Mouse (Mus musculus): ENCODE measurements at regions not wholly inside any gene's neighbourhood (a gene's known extent, or its start where the extent isn't known, plus 50 kb on each side); places are given as distances from the start of the nearest gene placed in this dataset.

GRCm38 (mm10) chr6:102913776-102914175 lies 340.9 kb upstream of the Cntn3 start:
- Histone ChIP-seq H3K4me3 (ENCODE audit: low read depth, low read length) (no peak overlapping the region), H3K27me3 (ENCODE audit: control insufficient read depth, insufficient read depth, low read length) (no peaks in the 10 kb centered on the region), H3K4me2 (ENCODE audit: low read depth, low read length) (no peak overlapping the region), H3K9me3 (replicated peaks; ENCODE audit: control insufficient read depth, low read length) (no peaks in the 10 kb centered on the region), H3K9ac (replicated peaks; ENCODE audit: low read length) (no peak overlapping the region), H3K4me1 (ENCODE audit: control insufficient read depth, insufficient read depth, low read length) (no peaks in the 10 kb centered on the region), H3K36me3 (replicated peaks; ENCODE audit: control insufficient read depth, insufficient read depth, low read depth, low read length) (no peaks in the 10 kb centered on the region), H3K27ac (replicated peaks; ENCODE audit: low read depth, low read length) (no peak overlapping the region)
- DNase-seq (ENCODE audit: low spot score), result no peak
- 40% methylated on average over 2 of the region's 2 CpGs for WGBS
- ATAC-seq (replicated peaks; ENCODE audit: insufficient number of reproducible peaks, low FRiP score, low TSS enrichment, low read depth), result no peak

- Histone ChIP-seq H3K36me3 (replicated peaks; ENCODE audit: control insufficient read depth, insufficient read depth, low read depth, low read length) (no peaks in the 10 kb centered on the region), H3K9me3 (replicated peaks; ENCODE audit: control insufficient read depth, low read length) (no peaks in the 10 kb centered on the region), H3K27ac (replicated peaks; ENCODE audit: low read depth, low read length) (no peak overlapping the region), H3K4me2 (ENCODE audit: low read depth, low read length) (no peak overlapping the region), H3K9ac (replicated peaks; ENCODE audit: low read length) (no peak overlapping the region), H3K4me3 (ENCODE audit: low read depth, low read length) (no peak overlapping the region), H3K4me1 (ENCODE audit: control insufficient read depth, insufficient read depth, low read length) (no peaks in the 10 kb centered on the region), H3K27me3 (ENCODE audit: control insufficient read depth, insufficient read depth, low read length) (no peaks in the 10 kb centered on the region)
- 50% methylated on average over 5 of the region's 5 CpGs for WGBS
- no peak for DNase-seq (ENCODE audit: low spot score)
- no peak for ATAC-seq (replicated peaks; ENCODE audit: insufficient number of reproducible peaks, low FRiP score, low TSS enrichment, low read depth)
Measured at GRCm38 (mm10) chr6:102903960-102904359, 331.1 kb upstream of the Cntn3 start.

- H3K27ac ChIP-seq (replicated peaks; ENCODE audit: low read depth, low read length), result no peak overlapping the region
- no peak for ATAC-seq (replicated peaks; ENCODE audit: insufficient number of reproducible peaks, low FRiP score, low TSS enrichment, low read depth)
Measured at GRCm38 (mm10) chr6:102900407-102901110, 327.7 kb upstream of the Cntn3 start.

GRCm38 (mm10) chr6:102868404-102868803 lies 295.5 kb upstream of the Cntn3 start:
- Histone ChIP-seq H3K27me3 (ENCODE audit: control insufficient read depth, insufficient read depth, low read length) (no peaks in the 10 kb centered on the region), H3K4me1 (ENCODE audit: control insufficient read depth, insufficient read depth, low read length) (no peaks in the 10 kb centered on the region), H3K9ac (replicated peaks; ENCODE audit: low read length) (no peak overlapping the region), H3K4me3 (ENCODE audit: low read depth, low read length) (no peak overlapping the region), H3K27ac (replicated peaks; ENCODE audit: low read depth, low read length) (no peak overlapping the region), H3K9me3 (replicated peaks; ENCODE audit: control insufficient read depth, low read length) (no peaks in the 10 kb centered on the region), H3K36me3 (replicated peaks; ENCODE audit: control insufficient read depth, insufficient read depth, low read depth, low read length) (no peaks in the 10 kb centered on the region), H3K4me2 (ENCODE audit: low read depth, low read length) (no peak overlapping the region)
- ATAC-seq (replicated peaks; ENCODE audit: insufficient number of reproducible peaks, low FRiP score, low TSS enrichment, low read depth) (no peak), DNase-seq (ENCODE audit: low spot score) (no peak)
- WGBS, result 70% methylated on average over 1 of the region's 1 CpGs

More at GRCm38 (mm10) chr6:102900407-102901110, 327.7 kb upstream of the Cntn3 start:
- no peak for DNase-seq (ENCODE audit: low spot score)
- H3K9me3 ChIP-seq (replicated peaks; ENCODE audit: control insufficient read depth, low read length), result no peaks in the 10 kb centered on the region
- H3K27me3 ChIP-seq (ENCODE audit: control insufficient read depth, insufficient read depth, low read length), result no peaks in the 10 kb centered on the region
- H3K9ac ChIP-seq (replicated peaks; ENCODE audit: low read length), result no peak overlapping the region
- WGBS, result 60% methylated on average over 1 of the region's 1 CpGs
- H3K4me1 ChIP-seq (ENCODE audit: control insufficient read depth, insufficient read depth, low read length), result no peaks in the 10 kb centered on the region
- no peak overlapping the region for H3K4me3 ChIP-seq (ENCODE audit: low read depth, low read length)
- no peaks in the 10 kb centered on the region for H3K36me3 ChIP-seq (replicated peaks; ENCODE audit: control insufficient read depth, insufficient read depth, low read depth, low read length)
- H3K4me2 ChIP-seq (ENCODE audit: low read depth, low read length), result no peak overlapping the region

- 42% methylated on average over 1 of the region's 1 CpGs for WGBS
- no peaks in the 10 kb centered on the region for H3K4me1 ChIP-seq (ENCODE audit: control insufficient read depth, insufficient read depth, low read length)
- no peak overlapping the region for H3K9ac ChIP-seq (replicated peaks; ENCODE audit: low read length)
- no peak overlapping the region for H3K27ac ChIP-seq (replicated peaks; ENCODE audit: low read depth, low read length)
- H3K4me2 ChIP-seq (ENCODE audit: low read depth, low read length), result no peak overlapping the region
- no peaks in the 10 kb centered on the region for H3K9me3 ChIP-seq (replicated peaks; ENCODE audit: control insufficient read depth, low read length)
- H3K36me3 ChIP-seq (replicated peaks; ENCODE audit: control insufficient read depth, insufficient read depth, low read depth, low read length), result no peaks in the 10 kb centered on the region
- H3K4me3 ChIP-seq (ENCODE audit: low read depth, low read length), result no peak overlapping the region
- no peak for ATAC-seq (replicated peaks; ENCODE audit: insufficient number of reproducible peaks, low FRiP score, low TSS enrichment, low read depth)
- DNase-seq (ENCODE audit: low spot score), result peak; percentile 23
- no peaks in the 10 kb centered on the region for H3K27me3 ChIP-seq (ENCODE audit: control insufficient read depth, insufficient read depth, low read length)
Measured at GRCm38 (mm10) chr6:102844507-102844906, 271.6 kb upstream of the Cntn3 start.

GRCm38 (mm10) chr6:102833151-102833550 lies 260.2 kb upstream of the Cntn3 start:
- ATAC-seq (replicated peaks; ENCODE audit: insufficient number of reproducible peaks, low FRiP score, low TSS enrichment, low read depth), result no peak
- no peaks in the 10 kb centered on the region for H3K27me3 ChIP-seq (ENCODE audit: control insufficient read depth, insufficient read depth, low read length)
- peak; percentile 10 for DNase-seq (ENCODE audit: low spot score)
- no peaks in the 10 kb centered on the region for H3K36me3 ChIP-seq (replicated peaks; ENCODE audit: control insufficient read depth, insufficient read depth, low read depth, low read length)
- no peak overlapping the region for H3K9ac ChIP-seq (replicated peaks; ENCODE audit: low read length)
- H3K9me3 ChIP-seq (replicated peaks; ENCODE audit: control insufficient read depth, low read length), result no peaks in the 10 kb centered on the region
- 26% methylated on average over 2 of the region's 2 CpGs for WGBS
- H3K27ac ChIP-seq (replicated peaks; ENCODE audit: low read depth, low read length), result no peak overlapping the region
- H3K4me2 ChIP-seq (ENCODE audit: low read depth, low read length), result no peak overlapping the region
- H3K4me3 ChIP-seq (ENCODE audit: low read depth, low read length), result no peak overlapping the region
- no peaks in the 10 kb centered on the region for H3K4me1 ChIP-seq (ENCODE audit: control insufficient read depth, insufficient read depth, low read length)

All from embryonic facial prominence, embryonic 11.5 days (tissue).